Mouse (Mus musculus) liver, embryonic 16.5 days (tissue): ENCODE data around the gene Thada. TPM values are rescaled to one million over a fixed set of nuclear protein-coding genes. Genes with fewer than 3 reads are reported as not detected.

Experiments
- ATAC-seq: fragments of 200-750 bp; cut with Nextera tagmentation; 2 replicates; pipeline ENCODE4 v1.8.0; 2017; ENCODE audit warnings: low read depth, mild to moderate bottlenecking, moderate number of reproducible peaks, moderate library complexity
- H3K27ac ChIP-seq: fragments of 300-500 bp; sonication (generic); 2 replicates; pipeline ENCODE4 v1.5.1; 2014; ENCODE audit warnings: mild to moderate bottlenecking, low read length
- H3K27me3 ChIP-seq: fragments of 300-500 bp; sonication (generic); 2 replicates; pipeline ENCODE4 v1.6.1; 2014; ENCODE audit warnings: low read depth, low read length, mixed read lengths; ENCODE audit not compliant: control insufficient read depth, insufficient read depth
- H3K36me3 ChIP-seq: fragments of 300-500 bp; sonication (generic); 2 replicates; pipeline ENCODE4 v1.6.1; 2014; ENCODE audit warnings: mild to moderate bottlenecking; ENCODE audit not compliant: control insufficient read depth, insufficient read depth
- H3K4me1 ChIP-seq: fragments of 300-500 bp; sonication (generic); 2 replicates; pipeline ENCODE4 v1.6.1; 2014; ENCODE audit warnings: low read depth, low read length, mixed read lengths; ENCODE audit not compliant: control insufficient read depth
- H3K4me2 ChIP-seq: fragments of 300-500 bp; sonication (generic); 2 replicates; pipeline ENCODE4 v1.6.1; 2014; ENCODE audit warnings: low read depth, low read length, mixed read lengths
- H3K4me3 ChIP-seq: fragments of 300-500 bp; sonication (generic); 2 replicates; pipeline ENCODE4 v1.5.1; 2014; ENCODE audit warnings: low read depth, mild to moderate bottlenecking, low read length
- H3K9ac ChIP-seq: fragments of 300-500 bp; sonication (generic); 2 replicates; pipeline ENCODE4 v1.6.1; 2014; ENCODE audit warnings: low read depth, low read length
- H3K9me3 ChIP-seq: fragments of 300-500 bp; sonication (generic); replicated peaks from 2 replicates; pipeline ENCODE4 v1.6.1; 2016; ENCODE audit warnings: low read length; ENCODE audit not compliant: control insufficient read depth
- WGBS: fragments of 180-500 bp; shearing (Covaris S2); extraction: QIAGEN DNeasy Blood & Tissue Kit; methylation state at CpG from one replicate; pipeline ENCODE4 v1.1.7; 2014; ENCODE audit not compliant: insufficient replicate concordance; 5-methylcytosine and 5-hydroxymethylcytosine counted together
- polyA plus RNA-seq: library from polyadenylated mRNA; unstranded; fragments of >200 nt; fragmentation: Nextera tagmentation; extraction: Ambion mirVana; gene quantifications from 2 replicates; pipeline ENCODE4 v1.2.1, GENCODE M21; 2015

The Thada gene
- polyA plus RNA-seq, 1 experiment from 2014 or later: 2.2 TPM

DNA sequence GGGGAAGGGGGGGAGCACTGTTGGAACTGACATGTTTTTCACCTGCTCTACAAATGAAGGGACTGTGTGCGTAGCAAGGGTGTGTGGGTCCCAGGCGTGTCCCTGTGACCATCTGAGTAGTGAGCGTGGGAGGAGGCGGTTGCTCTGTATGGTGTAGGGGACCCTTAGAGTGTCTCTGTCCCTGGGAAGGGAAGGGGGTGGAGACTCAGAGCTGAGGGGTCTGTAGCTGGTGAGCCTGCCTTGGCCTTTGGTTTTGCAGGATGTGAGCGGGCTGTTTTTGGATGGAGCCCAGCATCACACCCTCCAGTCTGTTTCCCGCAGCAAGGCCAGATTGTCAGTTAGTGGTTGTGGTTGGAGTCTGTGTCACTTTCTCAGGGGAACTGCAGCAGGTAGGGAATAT is 324.3 kb downstream of the Thada start:
- ATAC-seq: no peak
- WGBS: 59% methylated on average over 6 of the region's 6 CpGs
- no peak overlapping the region for H3K4me2 ChIP-seq
- peaks cover 75% of the 10 kb centered on the region for H3K4me1 ChIP-seq
- no peaks in the 10 kb centered on the region for H3K27me3 ChIP-seq
- H3K9me3 ChIP-seq: no peaks in the 10 kb centered on the region
- H3K9ac ChIP-seq: no peak overlapping the region
- no peak overlapping the region for H3K4me3 ChIP-seq
- H3K36me3 ChIP-seq: no peaks in the 10 kb centered on the region
- H3K27ac ChIP-seq: peak overlapping the region; percentile 69

GRCm38 (mm10) chr17:84140822-84141507 is 325.0 kb downstream of the Thada start:
- no peak for ATAC-seq
- no peaks in the 10 kb centered on the region for H3K9me3 ChIP-seq
- no peak overlapping the region for H3K4me3 ChIP-seq
- H3K27me3 ChIP-seq: no peaks in the 10 kb centered on the region
- no peak overlapping the region for H3K9ac ChIP-seq
- H3K4me2 ChIP-seq: no peak overlapping the region
- WGBS: 50% methylated on average over 10 of the region's 10 CpGs
- no peaks in the 10 kb centered on the region for H3K36me3 ChIP-seq
- H3K27ac ChIP-seq: peak overlapping the region; percentile 69
- H3K4me1 ChIP-seq: peaks cover 75% of the 10 kb centered on the region

Other genes with a start within 250 kb of the Thada start
- gene Plekhh2, start 45.7 kb upstream of the Thada start, polyA plus RNA-seq: 0.30 and 0.46 TPM in 2 replicates
- 1.7 and 2.5 TPM in 2 replicates for gene Dync2li1, start 160.3 kb upstream of the Thada start, polyA plus RNA-seq
- 0.55 and 0.58 TPM in 2 replicates for gene Abcg8, start 210.1 kb upstream of the Thada start, polyA plus RNA-seq
- gene Abcg5, start 216.8 kb upstream of the Thada start, polyA plus RNA-seq: 0.48 and 0.63 TPM in 2 replicates